Mouse (Mus musculus): ENCODE data around the gene H2-DMb1. TPM values are rescaled to one million over a fixed set of nuclear protein-coding genes. Genes with fewer than 3 reads are reported as not detected.

The H2-DMb1 gene
- polyA plus RNA-seq (2015; fragmentation: Nextera tagmentation; extraction: Ambion mirVana) = 0.79 and 1.1 TPM in 2 replicates

GRCm38 (mm10) chr17:34152923-34153322 is at the start of gene H2-DMb1:
Gene H2-DMb1, plus strand, starts transcription at chr17:34153072.
- ATAC-seq (ENCODE audit: low FRiP score, low read depth) = no peak

GRCm38 (mm10) chr17:34104804-34105203 is 48.1 kb upstream of the H2-DMb1 start:
- ATAC-seq (ENCODE audit: low FRiP score, low read depth) = no peak
- WGBS = 89% methylated on average over 9 of the region's 9 CpGs
- Histone ChIP-seq H3K27ac (replicated peaks) (no peak overlapping the region), H3K4me3 (no peak overlapping the region), H3K4me1 (replicated peaks) (peaks cover 4% of the 10 kb centered on the region; the same call in 1 of the 2 replicates), H3K4me2 (no peak overlapping the region), H3K27me3 (no peaks in the 10 kb centered on the region), H3K9me3 (no peaks in the 10 kb centered on the region), H3K36me3 (0 out of 2 replicates have a peak, but pooled peaks cover 3% of the 10 kb centered on the region), H3K9ac (no peak overlapping the region)

More at GRCm38 (mm10) chr17:34152923-34153322, at the start of gene H2-DMb1:
- Histone ChIP-seq H3K4me2 (no peak within 1 kb of the TSS), H3K9me3 (no peaks in the 10 kb centered on the region), H3K36me3 (no peaks in the 10 kb centered on the region), H3K27me3 (no peaks in the 10 kb centered on the region), H3K9ac (no peak within 1 kb of the TSS), H3K27ac (replicated peaks) (no peak within 1 kb of the TSS), H3K4me1 (replicated peaks) (no peaks in the 10 kb centered on the region), H3K4me3 (no peak within 1 kb of the TSS)
- 75% methylated on average over 4 of the region's 4 CpGs for WGBS

- no peaks in the 10 kb centered on the region for H3K9me3 ChIP-seq
- no peaks in the 10 kb centered on the region for H3K27me3 ChIP-seq
- H3K4me3 ChIP-seq = no peak overlapping the region
- peaks cover 3% of the 10 kb centered on the region; the same call in 1 of the 2 replicates for H3K4me1 ChIP-seq (replicated peaks)
- H3K27ac ChIP-seq (replicated peaks) = no peak overlapping the region
- peaks cover 16% of the 10 kb centered on the region for H3K36me3 ChIP-seq
- no peak for ATAC-seq (ENCODE audit: low FRiP score, low read depth)
- H3K4me2 ChIP-seq = no peak overlapping the region
- H3K9ac ChIP-seq = no peak overlapping the region
- WGBS = 91% methylated on average over 7 of the region's 7 CpGs
These were observed 46.3 kb upstream of the H2-DMb1 start for GRCm38 (mm10) chr17:34106555-34106954.

GRCm38 (mm10) chr17:34107109-34107867 is 45.6 kb upstream of the H2-DMb1 start:
- H3K9me3 ChIP-seq = no peaks in the 10 kb centered on the region
- 0 out of 2 replicates have a peak, but pooled peaks have one; percentile 38 for ATAC-seq (ENCODE audit: low FRiP score, low read depth)
- peaks cover 23% of the 10 kb centered on the region for H3K36me3 ChIP-seq
- no peak overlapping the region for H3K9ac ChIP-seq
- no peaks in the 10 kb centered on the region for H3K27me3 ChIP-seq
- H3K4me3 ChIP-seq = no peak overlapping the region
- H3K4me2 ChIP-seq = no peak overlapping the region
- H3K27ac ChIP-seq (replicated peaks) = no peak overlapping the region
- WGBS = 87% methylated on average over 7 of the region's 7 CpGs
- H3K4me1 ChIP-seq (replicated peaks) = no peaks in the 10 kb centered on the region

- Histone ChIP-seq H3K36me3 (peaks cover 35% of the 10 kb centered on the region), H3K27ac (replicated peaks) (no peak overlapping the region), H3K9me3 (no peaks in the 10 kb centered on the region), H3K27me3 (no peaks in the 10 kb centered on the region), H3K4me2 (no peak overlapping the region), H3K4me1 (replicated peaks) (no peaks in the 10 kb centered on the region), H3K9ac (no peak overlapping the region), H3K4me3 (no peak overlapping the region)
- 74% methylated on average over 6 of the region's 6 CpGs for WGBS
- no peak for ATAC-seq (ENCODE audit: low FRiP score, low read depth)
These were observed 44.4 kb upstream of the H2-DMb1 start for GRCm38 (mm10) chr17:34108460-34108859.

- no peak overlapping the region for H3K4me2 ChIP-seq
- H3K36me3 ChIP-seq = peaks cover 42% of the 10 kb centered on the region
- no peaks in the 10 kb centered on the region for H3K4me1 ChIP-seq (replicated peaks)
- no peak overlapping the region for H3K9ac ChIP-seq
- no peaks in the 10 kb centered on the region for H3K9me3 ChIP-seq
- peak; percentile 31; the same call in 1 of the 2 replicates for ATAC-seq (ENCODE audit: low FRiP score, low read depth)
- no peaks in the 10 kb centered on the region for H3K27me3 ChIP-seq
- no peak overlapping the region for H3K4me3 ChIP-seq
- WGBS = 75% methylated on average over 14 of the region's 14 CpGs
- peak overlapping the region; percentile 12 for H3K27ac ChIP-seq (replicated peaks)
These were observed 43.6 kb upstream of the H2-DMb1 start for GRCm38 (mm10) chr17:34109038-34109805.

GRCm38 (mm10) chr17:34109806-34110195 is 43.1 kb upstream of the H2-DMb1 start:
- 80% methylated on average over 3 of the region's 3 CpGs for WGBS
- peaks cover 48% of the 10 kb centered on the region for H3K36me3 ChIP-seq

GRCm38 (mm10) chr17:34110309-34110708 is 42.6 kb upstream of the H2-DMb1 start:
- Histone ChIP-seq H3K27me3 (no peaks in the 10 kb centered on the region), H3K27ac (replicated peaks) (no peak overlapping the region), H3K36me3 (peaks cover 53% of the 10 kb centered on the region)

More at GRCm38 (mm10) chr17:34109806-34110195, 43.1 kb upstream of the H2-DMb1 start:
- Histone ChIP-seq H3K27ac (replicated peaks) (peak overlapping the region; percentile 12), H3K27me3 (no peaks in the 10 kb centered on the region), H3K4me3 (no peak overlapping the region), H3K4me1 (replicated peaks) (0 out of 2 replicates have a peak, but pooled peaks cover 2% of the 10 kb centered on the region), H3K9ac (no peak overlapping the region), H3K4me2 (no peak overlapping the region), H3K9me3 (no peaks in the 10 kb centered on the region)
- ATAC-seq (ENCODE audit: low FRiP score, low read depth) = peak; percentile 40; the same call in 1 of the 2 replicates

GRCm38 (mm10) chr17:34114114-34114513 is 38.8 kb upstream of the H2-DMb1 start:
- H3K4me3 ChIP-seq = no peak overlapping the region
- 92% methylated on average over 7 of the region's 7 CpGs for WGBS
- no peak overlapping the region for H3K4me2 ChIP-seq
- H3K27ac ChIP-seq (replicated peaks) = no peak overlapping the region
- peaks cover 67% of the 10 kb centered on the region for H3K36me3 ChIP-seq
- H3K4me1 ChIP-seq (replicated peaks) = peaks cover 31% of the 10 kb centered on the region
- no peaks in the 10 kb centered on the region for H3K27me3 ChIP-seq
- no peaks in the 10 kb centered on the region for H3K9me3 ChIP-seq
- H3K9ac ChIP-seq = no peak overlapping the region
- no peak for ATAC-seq (ENCODE audit: low FRiP score, low read depth)

More at GRCm38 (mm10) chr17:34110309-34110708, 42.6 kb upstream of the H2-DMb1 start:
- no peaks in the 10 kb centered on the region for H3K9me3 ChIP-seq
- no peak overlapping the region for H3K9ac ChIP-seq
- ATAC-seq (ENCODE audit: low FRiP score, low read depth) = no peak
- H3K4me1 ChIP-seq (replicated peaks) = peaks cover 6% of the 10 kb centered on the region; the same call in 1 of the 2 replicates
- H3K4me3 ChIP-seq = no peak overlapping the region
- no peak overlapping the region for H3K4me2 ChIP-seq
- 60% methylated on average over 8 of the region's 8 CpGs for WGBS

GRCm38 (mm10) chr17:34116736-34117370 is 36.0 kb upstream of the H2-DMb1 start:
- Histone ChIP-seq H3K4me3 (peak overlapping the region; percentile 70), H3K36me3 (peaks cover 50% of the 10 kb centered on the region), H3K27ac (replicated peaks) (0 out of 2 replicates have a peak overlapping the region, but pooled peaks have one; percentile 12), H3K27me3 (no peaks in the 10 kb centered on the region), H3K4me2 (peak overlapping the region; percentile 88), H3K4me1 (replicated peaks) (peaks cover 31% of the 10 kb centered on the region), H3K9ac (peak overlapping the region; percentile 83), H3K9me3 (no peaks in the 10 kb centered on the region)
- 31% methylated on average over 7 of the region's 7 CpGs for WGBS
- ATAC-seq (ENCODE audit: low FRiP score, low read depth) = no peak

GRCm38 (mm10) chr17:34117421-34118112 is 35.3 kb upstream of the H2-DMb1 start:
- Histone ChIP-seq H3K4me3 (peak overlapping the region; percentile 70), H3K9ac (peak overlapping the region; percentile 83), H3K27ac (replicated peaks) (peak overlapping the region; percentile 100), H3K36me3 (peaks cover 43% of the 10 kb centered on the region), H3K4me2 (peak overlapping the region; percentile 88), H3K27me3 (no peaks in the 10 kb centered on the region), H3K4me1 (replicated peaks) (peaks cover 31% of the 10 kb centered on the region), H3K9me3 (no peaks in the 10 kb centered on the region)
- 0% methylated on average over 5 of the region's 5 CpGs for WGBS
- ATAC-seq (ENCODE audit: low FRiP score, low read depth) = no peak
